Mouse (Mus musculus) bone marrow macrophage, adult 2 months (primary cell): ENCODE data around the gene Unc119b.

ENCODE experiments used
- CTCF ChIP-seq: IDR thresholded peaks from 2 replicates; pipeline ENCODE4 v1.5.1; 2012; ENCODE audit warnings: low read depth, mild to moderate bottlenecking, low read length, moderate library complexity
- POLR2A ChIP-seq: IDR thresholded peaks from 2 replicates; pipeline ENCODE4 v1.6.1; 2012; ENCODE audit warnings: mild to moderate bottlenecking, low read depth, low read length, borderline replicate concordance

DNA sequence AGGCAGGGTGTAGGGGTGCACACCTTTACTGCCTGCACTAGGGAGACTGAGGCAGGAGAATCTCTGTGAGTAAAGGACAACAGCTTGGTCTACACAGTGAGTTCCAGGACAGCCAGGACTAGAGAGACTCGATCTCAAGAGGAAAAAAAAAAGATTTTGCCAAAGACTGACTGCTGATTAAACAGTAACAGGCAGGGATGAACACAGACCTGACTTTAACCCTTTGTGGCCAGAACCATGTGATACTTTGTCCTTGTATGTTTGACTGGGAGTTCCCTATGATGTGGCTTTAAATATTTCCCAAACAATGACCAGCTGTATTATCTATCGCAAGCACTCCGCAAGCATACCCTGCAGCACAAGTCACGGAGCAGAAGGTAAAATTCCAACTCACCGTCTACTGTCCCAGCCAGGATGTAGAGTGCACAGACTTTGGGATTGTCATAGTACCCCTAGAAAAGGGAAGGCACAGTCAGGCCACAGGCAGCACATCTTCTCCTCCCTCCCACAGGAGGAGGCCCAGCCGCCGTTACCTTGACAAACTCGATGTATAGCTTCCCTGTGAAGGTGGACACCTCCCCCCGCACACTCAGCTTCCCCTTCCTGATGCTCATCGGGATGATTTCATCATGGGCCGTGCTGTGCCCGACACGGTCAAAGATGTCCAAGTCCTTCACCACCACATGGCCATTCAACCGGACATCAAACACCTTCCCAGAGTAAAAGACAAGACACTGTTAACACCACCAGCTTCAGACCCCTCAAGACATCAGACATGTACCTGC lies 15.1 kb upstream of the Unc119b start:
- TF ChIP-seq CTCF (no peak), POLR2A (no peak)
